Mouse (Mus musculus) urinary bladder, adult 18-20 months (tissue): ENCODE data around the gene Snx21.

Source experiments
- DNase-seq, 2 experiments: peaks; one replicate each; pipeline ENCODE4 v3.0.0; 2022; ENCODE audit warnings: low spot score in 2 of 2, mixed read lengths in 2 of 2

The Snx21 gene

DNA sequence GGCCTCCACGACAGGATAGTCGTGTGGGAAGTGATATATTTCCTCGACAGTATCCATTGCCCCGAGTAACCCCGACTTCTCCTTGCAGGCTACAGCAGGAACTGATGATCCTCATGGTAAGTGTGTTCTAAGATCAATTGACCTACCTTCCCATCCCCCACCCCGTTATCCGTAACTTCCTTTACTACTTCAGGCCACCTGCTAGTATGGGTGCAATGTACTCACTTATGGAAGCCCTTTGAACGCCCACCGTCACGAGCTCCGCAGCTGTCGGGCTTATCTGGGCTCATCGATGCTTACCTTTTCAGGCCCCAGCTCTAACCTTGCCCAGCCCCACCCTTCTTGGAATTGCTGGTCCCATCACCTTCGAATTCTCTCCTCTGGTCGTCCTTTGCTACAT, 15.3 kb upstream of the Snx21 start:
- DNase-seq = no peak

DNA sequence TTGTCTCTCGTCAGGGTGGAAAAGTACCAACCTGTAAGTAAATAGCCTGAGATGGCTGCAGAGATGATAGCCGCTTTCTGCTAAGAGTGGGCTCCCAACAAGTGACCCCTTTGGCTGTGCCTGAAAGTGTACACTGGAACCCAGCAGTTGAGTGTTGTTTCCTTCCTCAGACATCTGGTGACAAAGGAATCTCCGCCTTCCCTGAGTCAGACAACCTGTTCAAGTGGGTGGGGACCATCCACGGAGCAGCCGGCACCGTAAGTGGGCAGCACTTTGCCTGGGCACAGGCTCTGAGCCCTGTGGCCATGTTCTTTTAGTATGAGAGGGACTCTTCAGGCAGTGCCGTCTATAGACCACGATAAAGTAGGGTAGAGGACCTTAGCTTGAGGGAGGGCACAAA, 14.5 kb upstream of the Snx21 start:
- no peak for DNase-seq

DNA sequence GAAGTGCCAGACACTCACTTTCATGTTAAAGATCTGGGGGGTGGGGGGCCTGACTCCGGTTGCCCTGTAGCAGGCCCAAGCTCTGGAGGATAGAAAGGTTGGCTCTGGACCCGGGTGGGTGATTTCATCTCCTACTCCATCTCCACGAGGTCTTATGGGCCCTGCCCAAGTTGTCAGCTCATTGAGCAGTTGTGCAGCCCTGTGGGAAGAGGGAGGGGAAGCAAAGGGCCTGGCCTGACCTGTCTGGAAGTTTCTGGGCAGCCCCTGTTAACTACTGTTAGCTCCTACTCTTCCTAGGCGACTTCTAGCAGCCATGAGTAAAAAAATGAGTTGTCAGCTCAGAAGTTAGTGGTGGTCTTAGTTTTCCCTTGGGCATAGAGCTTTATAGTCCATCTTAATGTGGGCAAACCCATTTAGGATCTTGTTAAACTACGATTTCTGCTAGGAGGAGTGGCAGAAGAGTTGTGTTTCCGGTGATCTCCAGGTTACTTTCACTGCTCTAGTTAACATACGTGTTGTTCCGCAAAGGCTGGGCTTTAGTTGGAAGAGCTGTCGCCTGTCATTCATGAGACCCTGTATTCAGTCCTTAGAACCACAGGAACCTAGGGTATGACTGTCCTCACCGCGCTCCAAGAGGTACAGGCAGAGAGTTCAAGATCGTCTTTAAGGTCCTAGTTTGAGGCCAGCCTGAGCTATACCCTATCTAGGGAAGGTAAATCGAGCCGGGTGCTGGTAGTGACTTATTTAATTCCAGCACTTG, 12.2 kb upstream of the Snx21 start:
- no peak for DNase-seq

DNA sequence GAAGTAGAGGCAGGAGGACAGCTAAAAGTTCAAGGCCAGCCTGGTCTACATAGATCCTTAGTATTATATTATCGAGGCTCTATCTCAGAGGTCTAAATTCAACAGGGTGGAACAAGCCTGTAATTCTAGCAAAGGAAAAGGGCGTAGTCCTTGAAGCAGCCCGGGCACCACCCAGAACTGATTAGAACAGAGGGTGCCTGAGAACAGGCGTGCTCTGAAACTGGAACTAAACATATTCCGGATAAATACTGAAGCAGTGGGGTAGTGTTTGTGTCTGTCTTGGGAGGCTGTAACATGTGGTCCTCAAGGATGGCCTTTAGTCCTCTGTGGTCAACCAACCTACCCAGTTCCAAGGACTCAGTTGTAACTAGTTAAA, 11.6 kb upstream of the Snx21 start:
- DNase-seq = no peak

DNA sequence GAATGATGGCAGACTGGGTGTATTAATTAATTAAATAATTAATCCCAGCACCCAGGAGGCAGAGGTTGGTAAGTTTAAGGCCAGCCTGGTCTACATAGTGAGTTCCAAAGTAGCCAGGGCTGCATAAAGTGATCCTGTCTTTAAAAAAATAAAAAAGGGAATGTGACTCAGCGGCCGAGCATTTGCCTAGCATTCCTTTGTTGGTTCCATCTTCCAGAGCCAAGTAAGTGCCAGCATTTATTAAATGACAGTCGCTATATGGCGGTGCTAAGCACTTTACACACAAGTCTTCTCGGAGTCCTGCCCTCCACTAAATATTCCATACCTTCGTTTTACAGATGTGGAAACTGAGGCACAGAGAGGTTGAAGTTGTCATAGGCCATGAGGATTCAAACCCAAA, 9.5 kb upstream of the Snx21 start:
- no peak for DNase-seq

DNA sequence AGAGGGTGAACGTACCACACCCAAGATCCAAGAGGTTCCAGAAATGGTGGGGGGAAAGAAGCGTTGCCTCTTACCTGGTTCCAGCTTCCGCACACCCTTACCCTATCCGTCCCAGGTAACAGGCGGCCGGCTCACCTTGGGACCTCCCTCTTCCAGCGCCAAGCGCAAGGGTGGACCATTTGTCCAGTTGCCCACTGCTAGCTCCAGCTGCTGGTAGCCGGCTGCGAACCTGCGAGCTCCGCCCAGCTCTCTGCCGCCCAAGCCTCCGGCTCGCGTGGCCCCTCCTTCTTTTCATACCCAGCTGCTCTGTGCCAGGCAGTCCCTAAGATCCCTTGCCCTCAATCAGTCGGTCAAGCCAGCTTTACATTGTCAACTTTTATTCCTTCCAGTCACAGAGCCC, 8.8 kb upstream of the Snx21 start:
- DNase-seq = no peak

DNA sequence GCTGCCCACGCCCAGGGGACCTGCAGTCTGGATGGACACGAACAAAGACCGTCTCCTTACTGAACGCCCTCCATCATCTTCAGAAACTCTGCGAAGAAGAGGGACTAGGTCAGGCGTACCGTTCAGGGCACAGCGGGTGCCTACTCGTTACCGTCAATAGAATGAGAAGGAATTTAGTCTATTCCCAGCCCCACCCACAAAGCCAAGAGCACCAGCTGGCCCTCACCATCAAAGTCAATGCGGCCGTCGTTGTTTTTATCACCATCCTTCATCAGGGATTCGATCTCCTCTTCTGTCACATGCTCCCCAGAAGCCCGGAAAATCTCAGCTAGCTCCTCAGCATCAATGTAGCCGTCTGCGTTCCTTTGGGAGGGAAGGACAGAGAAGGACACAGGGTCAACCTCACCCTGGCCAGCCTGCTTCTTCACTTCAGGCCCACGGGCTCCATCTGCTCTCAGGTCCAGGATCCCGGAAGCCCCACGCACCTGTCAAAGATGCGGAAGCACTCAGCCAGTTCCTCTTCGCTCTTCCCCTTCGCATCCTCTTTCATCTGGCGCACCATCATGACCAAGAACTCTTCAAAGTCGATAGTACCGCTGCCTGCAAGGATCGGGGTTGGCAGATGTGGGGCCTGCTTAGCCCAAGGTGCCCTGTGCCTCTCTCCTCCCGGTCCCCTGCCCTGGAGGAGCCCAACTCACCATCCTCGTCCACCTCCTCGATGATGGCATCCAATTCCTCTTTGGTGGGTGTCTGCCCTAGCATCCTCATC, 8.2 kb upstream of the Snx21 start:
- DNase-seq = no peak

DNA sequence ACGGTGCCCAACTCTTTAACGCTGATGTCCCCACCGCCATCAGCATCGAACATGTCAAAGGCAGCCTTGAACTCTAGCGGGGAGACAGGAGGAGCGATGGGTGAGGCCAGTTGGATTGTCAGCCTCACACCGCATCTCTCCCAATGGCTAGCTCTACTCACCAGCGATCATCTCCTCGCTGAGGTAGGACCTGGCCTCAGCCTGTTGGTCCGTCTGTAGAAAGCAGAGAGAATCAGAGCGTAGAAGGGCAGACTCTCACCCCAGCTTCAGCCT, 7.7 kb upstream of the Snx21 start:
- DNase-seq = no peak

DNA sequence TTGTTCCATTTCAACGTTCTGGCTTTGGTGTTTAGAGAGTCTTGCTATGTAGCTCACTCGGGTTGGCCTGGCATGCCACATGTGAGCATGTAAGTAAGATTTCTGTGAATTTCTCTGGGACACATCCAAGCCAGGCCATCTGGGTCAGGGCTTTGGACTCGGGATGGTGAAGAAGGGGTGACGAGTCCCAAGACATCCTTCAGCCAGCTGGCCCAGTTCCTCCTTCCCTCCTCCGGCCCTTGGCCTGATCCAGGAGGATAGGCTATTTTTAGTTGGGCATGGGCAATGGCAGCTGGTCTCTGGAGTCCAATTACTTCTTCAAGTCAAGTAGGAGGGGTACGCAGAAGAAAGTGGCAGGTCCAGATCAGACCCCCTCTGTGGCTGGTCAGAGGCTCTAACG, 6.8 kb upstream of the Snx21 start:
- DNase-seq = no peak

DNA sequence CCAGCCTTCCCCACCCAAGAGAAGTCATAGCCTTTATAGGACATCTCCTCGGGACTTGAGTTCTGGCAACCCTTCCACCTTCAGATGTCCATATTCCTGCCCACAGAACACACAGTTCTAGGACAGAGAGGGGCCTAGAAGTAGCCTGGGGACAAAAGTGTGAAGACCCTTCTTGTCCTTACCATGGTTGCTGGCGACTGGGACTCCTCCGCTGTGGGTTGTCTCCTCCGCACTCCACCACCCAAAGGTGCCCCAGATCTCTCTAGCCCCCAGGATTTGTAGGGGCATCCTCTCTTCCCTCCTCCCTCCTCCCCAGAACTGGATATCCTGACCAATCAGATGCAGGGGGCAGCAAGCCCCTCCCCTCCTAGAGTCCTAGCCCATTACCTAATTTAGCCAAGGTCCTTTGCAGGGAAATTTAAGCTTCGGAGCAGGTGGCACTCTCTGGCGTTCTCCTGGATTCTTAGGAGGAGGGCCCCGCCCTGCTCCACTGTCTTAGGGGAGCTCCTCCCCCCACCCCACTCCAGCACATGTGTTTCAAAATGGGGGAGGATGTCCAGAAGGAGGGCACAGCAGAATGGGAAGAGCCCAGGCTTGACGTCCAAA, 6.0 kb upstream of the Snx21 start, which contains the start of gene Tnnc2:
Tnnc2 (minus strand) TSS at position 487 of the 606 bp plus-strand sequence.
- DNase-seq = no peak

DNA sequence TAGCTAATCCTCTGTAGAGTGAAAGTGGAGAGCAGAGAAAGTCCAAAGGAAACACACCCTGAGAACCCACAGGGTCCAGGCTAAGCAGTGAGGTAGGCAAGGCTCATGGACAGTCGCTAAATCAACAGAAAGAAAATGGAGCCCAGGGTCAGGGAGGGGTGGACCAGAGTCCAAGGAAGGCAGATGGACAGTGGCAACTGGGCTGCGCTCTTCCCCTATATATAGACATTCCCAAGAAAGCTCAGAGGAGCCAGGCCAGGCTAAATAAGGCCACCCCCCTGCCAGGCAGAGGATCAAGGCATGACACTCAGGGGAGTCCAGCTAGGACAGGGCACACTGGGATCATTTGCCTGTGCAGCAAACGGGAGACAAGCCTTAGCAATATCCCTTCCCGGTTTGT, 3.7 kb upstream of the Snx21 start:
- no peak for DNase-seq

DNA sequence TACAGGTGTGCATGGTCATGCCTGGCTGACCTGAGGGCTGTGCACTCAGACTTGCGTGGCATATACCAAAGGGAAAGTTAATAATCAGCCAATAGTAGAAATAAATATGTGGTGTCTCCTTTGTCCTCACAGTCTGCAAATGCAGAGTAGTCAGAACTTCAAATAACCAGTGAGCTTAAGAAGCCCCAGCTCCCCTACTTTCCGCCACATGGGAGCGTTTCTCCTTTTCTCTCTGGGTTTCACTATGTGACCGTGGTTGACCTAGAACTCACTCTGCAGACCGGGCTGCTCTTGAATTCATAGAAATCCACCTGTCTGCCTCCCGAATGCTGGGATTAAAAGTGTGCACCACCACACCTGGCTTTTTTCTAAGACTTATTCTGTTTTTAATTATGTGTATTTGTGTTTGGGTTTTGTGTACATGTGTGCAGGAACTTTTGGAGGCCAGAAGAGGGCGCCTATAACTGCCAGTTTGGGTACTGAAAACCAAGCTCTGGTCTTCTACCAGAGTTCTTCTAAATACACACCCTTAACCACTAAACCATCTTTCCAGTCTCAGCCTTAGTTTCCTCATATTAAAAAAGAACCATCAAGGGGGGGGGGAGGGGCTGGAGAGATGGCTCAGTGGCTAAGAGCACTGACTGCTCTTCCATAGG, 1.6 kb upstream of the Snx21 start:
- DNase-seq = no peak

DNA sequence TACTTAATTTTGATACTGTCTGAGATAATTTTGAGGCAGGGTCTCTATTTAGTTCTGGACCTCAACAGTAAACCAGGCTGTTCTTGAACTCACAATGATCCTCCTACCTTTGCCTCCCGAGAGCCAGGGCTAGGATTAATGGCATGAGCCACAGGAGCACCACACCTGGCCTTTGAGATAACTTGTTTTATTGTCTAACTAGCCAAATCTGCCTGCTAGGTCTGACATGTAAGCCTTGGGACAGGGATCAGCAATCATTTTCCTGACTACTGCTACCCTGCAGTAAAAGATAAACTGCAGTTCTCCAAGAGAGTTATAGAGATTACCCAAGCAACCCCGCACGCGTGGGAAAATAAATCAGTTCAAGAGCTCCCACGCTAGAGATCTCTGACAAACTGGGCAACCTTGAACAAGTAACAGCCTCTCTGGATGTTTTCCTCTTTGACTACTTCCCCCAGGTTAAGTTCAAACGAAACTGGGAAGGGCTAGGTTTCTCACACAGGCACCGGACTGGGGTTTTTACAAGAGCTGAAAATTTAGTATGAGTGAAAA, 678 bp upstream of the Snx21 start:
- no peak for DNase-seq

DNA sequence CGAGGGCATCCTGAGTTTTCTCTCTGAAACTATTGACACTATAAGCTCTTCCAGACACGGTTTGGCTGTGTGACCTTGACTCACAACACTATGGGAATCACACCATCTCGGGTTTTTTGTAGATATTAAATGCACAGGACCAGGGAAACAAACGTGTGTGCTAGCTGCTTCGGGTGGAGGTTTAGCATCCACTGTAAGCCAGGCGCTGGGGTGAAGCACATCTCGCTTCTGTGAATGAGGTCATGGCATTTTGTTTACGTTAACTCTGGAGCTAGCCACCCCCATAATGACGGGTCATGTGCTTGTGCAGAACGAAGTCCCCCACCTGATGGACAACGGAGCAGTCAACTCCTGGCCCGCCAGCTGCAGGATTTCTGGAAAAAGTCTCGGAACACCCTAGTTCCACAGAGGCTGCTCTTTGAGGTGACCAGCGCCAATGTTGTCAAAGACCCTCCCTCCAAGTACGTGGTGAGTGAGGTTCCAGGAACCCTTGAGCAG, 814 bp downstream of the Snx21 start:
- DNase-seq = no peak

DNA sequence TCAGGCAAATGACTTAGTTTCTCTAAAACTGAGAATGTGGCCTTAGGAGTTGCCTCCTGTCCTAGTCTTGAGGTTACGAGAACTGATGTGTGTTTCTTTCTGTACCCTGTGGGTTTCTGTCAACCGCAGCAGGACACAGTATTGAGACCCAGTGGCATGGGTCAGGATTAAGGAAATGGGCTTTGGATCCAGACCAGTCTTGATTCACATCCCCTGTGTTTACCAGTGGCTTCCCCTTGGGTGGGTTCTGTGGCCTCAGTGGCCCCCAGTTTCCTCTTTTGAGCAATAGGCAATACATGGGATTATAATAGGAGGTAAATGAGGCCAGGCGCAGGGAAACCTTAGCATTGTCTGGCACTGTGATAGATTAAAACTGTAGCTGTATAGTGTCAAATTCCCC, 1.4 kb downstream of the Snx21 start:
- no peak for DNase-seq

DNA sequence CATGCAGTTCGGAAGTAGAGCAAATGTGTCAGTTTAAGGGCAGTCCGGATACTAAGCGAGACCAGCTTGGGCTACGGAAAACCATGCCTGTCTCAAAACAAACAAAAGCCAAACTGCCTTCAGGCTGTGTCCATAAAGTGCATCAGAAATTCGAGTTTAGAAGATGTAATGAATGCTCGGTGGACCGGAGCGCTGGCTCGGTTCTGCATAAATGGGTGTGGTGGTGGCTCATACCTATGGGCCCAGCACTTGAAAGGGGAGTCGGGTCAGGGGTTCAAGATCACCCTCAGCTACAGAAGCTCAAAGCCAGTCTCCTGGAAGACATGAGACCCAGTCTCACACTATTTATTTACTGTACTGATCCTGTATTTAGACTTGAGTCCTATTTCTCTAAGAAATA, 2.2 kb downstream of the Snx21 start:
- no peak for DNase-seq

DNA sequence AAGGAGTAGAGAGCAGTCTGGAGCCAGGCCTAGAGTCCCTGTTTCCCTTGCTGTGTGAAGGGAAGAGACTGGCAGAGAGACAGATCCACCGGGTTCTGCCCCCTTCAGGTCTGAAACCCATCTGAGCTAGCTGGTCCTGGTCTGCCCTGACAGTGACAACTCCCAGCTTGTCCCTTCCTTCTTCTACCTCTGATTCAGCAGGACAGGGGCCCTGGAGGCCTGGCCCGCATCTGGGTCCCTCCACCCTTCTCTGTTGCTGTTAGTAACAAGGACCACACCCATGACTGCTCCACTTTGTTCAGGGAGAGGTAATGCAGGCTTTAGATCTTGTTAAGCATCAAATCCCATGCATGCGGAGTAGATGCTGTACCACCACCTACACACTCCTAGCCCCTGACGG, 2.8 kb downstream of the Snx21 start:
- no peak for DNase-seq

DNA sequence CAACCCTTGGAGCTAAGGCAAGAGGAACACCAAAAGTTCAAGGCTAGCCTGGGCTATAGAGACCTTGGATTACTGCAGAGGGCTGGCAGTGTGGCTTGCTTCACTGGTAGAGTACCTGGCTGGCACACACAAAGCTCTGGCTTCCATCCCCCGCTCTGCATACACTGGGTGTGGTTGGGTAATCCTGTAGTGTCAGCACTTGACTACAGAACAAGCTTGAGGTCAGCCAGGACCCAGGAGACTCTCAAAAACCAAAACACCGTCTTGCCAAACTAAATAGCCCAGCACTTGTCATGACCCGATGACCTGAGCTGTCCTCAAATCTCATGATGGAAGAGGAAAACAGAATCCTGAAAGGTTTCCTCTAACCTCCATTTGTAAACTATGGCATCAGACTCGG, 4.8 kb downstream of the Snx21 start:
- no peak for DNase-seq

DNA sequence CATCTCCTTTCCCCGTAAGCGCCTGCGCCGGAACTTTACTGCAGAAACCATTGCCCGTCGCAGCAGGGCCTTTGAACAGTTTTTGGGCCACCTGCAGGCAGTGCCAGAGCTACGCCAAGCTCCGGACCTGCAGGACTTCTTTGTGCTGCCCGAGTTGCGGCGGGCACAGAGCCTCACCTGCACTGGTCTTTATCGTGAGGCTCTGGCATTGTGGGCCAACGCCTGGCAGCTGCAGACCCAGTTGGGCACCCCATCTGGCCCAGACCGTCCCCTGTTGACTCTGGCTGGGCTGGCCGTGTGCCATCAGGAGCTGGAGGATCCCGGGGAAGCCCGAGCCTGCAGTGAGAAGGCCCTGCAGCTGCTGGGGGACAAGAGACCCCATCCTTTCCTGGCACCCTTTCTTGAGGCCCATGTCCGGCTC, 6.2 kb downstream of the Snx21 start:
- no peak for DNase-seq

DNA sequence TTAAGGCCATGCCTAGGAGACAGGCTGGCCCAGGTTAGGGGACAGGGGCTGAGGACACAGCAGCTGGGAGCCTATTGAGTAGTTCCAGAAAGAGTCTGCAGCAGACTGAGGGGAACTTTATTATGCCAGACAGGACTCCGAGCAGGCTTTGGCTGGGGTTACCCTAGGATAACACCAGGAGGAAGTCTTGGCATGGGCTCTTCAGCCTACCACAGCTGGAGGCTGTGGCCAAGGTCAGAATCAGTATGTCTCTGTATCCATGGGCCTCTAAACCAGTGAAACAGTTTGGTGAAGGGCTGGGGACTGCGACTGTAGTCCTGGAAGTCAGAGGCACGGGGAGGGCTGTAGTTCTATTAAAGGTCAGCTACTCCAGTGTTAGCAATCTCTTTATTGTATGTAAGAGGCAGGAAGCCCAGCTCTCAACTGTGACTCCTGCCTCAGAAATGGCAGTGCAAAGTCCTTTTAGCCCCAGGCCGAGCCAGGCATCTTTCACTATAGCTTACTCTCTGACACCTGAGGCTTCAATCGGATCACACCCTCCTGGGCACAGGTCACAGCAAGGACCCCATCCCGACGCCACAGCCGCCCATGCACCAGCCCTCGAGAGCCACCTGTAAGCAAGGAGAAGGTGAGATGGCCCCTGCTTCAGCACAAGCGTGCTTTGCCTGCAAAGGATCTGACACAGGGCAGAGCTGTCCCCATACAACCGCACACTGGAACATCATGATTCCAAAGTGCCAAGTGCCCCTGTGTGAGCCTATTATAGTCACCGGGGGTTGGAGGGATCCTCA, 7.0 kb downstream of the Snx21 start:
- no peak for DNase-seq

DNA sequence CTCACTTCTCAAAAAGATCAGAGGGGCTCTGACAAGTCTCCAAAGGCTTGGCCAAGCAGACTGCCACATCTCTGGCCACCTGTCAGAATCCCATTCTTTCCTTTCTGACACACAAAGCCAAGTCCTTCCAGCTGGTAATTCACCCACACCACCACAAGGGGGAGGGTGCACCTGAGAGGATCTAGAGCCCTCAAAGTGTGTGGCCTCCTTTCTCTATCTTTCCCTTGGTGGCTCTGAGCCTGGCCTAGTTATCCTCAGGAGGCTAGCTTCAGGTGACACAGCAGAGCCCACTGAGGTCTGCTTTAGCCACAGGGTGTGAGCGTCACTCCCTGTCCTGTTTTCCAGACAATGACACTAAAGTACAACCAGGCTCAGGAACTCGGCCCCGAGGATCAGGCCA, 7.6 kb downstream of the Snx21 start:
- DNase-seq = no peak
